Mouse (Mus musculus): ENCODE results near the gene Ankib1.

The Ankib1 gene

DNA sequence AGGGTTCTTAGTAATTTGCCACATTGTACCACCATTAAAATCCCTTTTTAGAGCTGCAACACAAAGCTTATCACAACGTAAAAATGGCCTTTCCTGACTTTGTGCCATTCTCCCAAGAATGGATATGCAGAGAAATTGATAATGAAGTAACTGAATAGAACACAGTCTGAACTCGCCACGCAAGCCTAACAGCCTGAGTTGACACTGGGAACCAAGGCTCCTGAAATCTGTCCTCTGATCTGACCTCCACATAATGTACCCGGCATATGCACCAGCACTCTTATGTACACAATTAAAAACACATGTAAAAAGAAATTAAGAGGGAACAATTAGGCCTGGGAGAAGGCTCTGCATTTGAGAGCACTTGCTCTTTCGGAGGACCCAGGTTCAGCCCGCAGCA is 157.4 kb downstream of the Ankib1 start:
- DNase-seq, result no peak

DNA sequence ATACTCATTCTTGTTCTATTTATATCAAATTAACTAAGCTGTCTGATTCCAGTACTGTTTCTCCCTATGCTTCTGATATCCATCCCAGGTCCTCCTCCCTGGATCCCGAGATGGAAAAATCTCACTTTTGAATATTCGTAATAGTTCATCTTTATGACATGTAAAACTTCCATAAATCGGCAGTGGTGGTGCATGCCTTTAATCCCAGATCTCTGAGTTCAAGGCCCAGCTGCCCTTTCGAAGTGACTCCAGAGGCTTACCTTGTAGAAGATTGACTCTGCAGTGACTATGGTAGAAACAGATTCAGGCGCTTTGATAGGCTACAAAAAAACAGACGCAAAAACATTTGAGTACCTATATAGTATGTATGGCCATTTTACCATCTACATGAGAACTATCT is 158.1 kb downstream of the Ankib1 start:
- DNase-seq, result no peak

Data from kidney, adult 11 months (tissue).